ENCODE assay signal across 11 mouse cellular contexts in genomic region chr12:101777613-101778325, GRCm38 (mm10). TPM values are rescaled to one million over a fixed set of nuclear protein-coding genes. Genes with fewer than 3 reads are reported as not detected.
A peak's percentile ranks its signal among the peaks of the same experiment; 100 is the strongest.
DNase-seq lines count a peak whose midpoint lies in the region; ATAC-seq and TF ChIP-seq lines count a peak whose summit lies in the region.
"Had no signal": no experiment of that assay in that cellular context is flagged by ENCODE, and none has a peak within 500 bp of the region (broad histone marks: within the 10 kb centered on the region; RNA-seq: fewer than 3 reads in every experiment).

No protein-coding gene starts in this region.

- no peak overlapping the region for H3K9ac ChIP-seq in hindbrain, embryonic 15.5 days
- H3K9ac ChIP-seq in hindbrain, embryonic 14.5 days: no peak overlapping the region
- H3K9ac ChIP-seq in embryonic facial prominence, embryonic 14.5 days (ENCODE audit: low read depth, low read length): no peak overlapping the region
- H3K9ac ChIP-seq in heart, adult 2 months (ENCODE audit: low read depth, low read length): no peak overlapping the region
- H3K9ac ChIP-seq: neural tube, embryonic 13.5 days had no signal

- no peaks in the 10 kb centered on the region for H3K27me3 ChIP-seq in hindbrain, embryonic 15.5 days
- no peaks in the 10 kb centered on the region for H3K27me3 ChIP-seq in hindbrain, embryonic 14.5 days (ENCODE audit: control insufficient read depth, insufficient read depth, low read length)
- H3K27me3 ChIP-seq in embryonic facial prominence, embryonic 14.5 days (replicated peaks; ENCODE audit: control insufficient read depth, insufficient read depth, low read length): no peaks in the 10 kb centered on the region
- H3K27me3 ChIP-seq in heart, adult 2 months (ENCODE audit: control insufficient read depth, insufficient read depth, low read length): no peaks in the 10 kb centered on the region
- H3K27me3 ChIP-seq in thymus, adult 2 months (ENCODE audit: control insufficient read depth, insufficient read depth, low read length): no peaks in the 10 kb centered on the region
- H3K27me3 ChIP-seq: neural tube, embryonic 13.5 days had no signal

- intact Hi-C loops in heart, adult 2 months (cut with DNase I): no loop called here
- intact Hi-C loops in left cerebral cortex, adult 2 months (cut with DNase I): no loop called here

- no peak for TF ChIP-seq CTCF in heart, adult 2 months (IDR thresholded peaks at IDR 0.05)
- no peak for TF ChIP-seq CTCF in thymus, adult 2 months (IDR thresholded peaks at IDR 0.05; ENCODE audit: borderline replicate concordance, control insufficient read depth, extremely low read depth, insufficient read depth, low read length, poor library complexity)
- TF ChIP-seq CTCF in left cerebral cortex, adult 2 months (IDR thresholded peaks at IDR 0.05): no peak

- no peaks in the 10 kb centered on the region for H3K36me3 ChIP-seq in hindbrain, embryonic 15.5 days
- no peaks in the 10 kb centered on the region for H3K36me3 ChIP-seq in hindbrain, embryonic 14.5 days (replicated peaks; ENCODE audit: control insufficient read depth, insufficient read depth)
- no peaks in the 10 kb centered on the region for H3K36me3 ChIP-seq in embryonic facial prominence, embryonic 14.5 days (ENCODE audit: control insufficient read depth, insufficient read depth, low read length)
- no peaks in the 10 kb centered on the region for H3K36me3 ChIP-seq in heart, adult 2 months (ENCODE audit: control insufficient read depth, insufficient read depth, low read length)
- H3K36me3 ChIP-seq in thymus, adult 2 months (ENCODE audit: control insufficient read depth, insufficient read depth, low read length): no peaks in the 10 kb centered on the region
- H3K36me3 ChIP-seq: neural tube, embryonic 13.5 days had no signal

- no peaks in the 10 kb centered on the region for H3K4me1 ChIP-seq in hindbrain, embryonic 15.5 days (replicated peaks)
- no peaks in the 10 kb centered on the region for H3K4me1 ChIP-seq in hindbrain, embryonic 14.5 days (replicated peaks; ENCODE audit: control insufficient read depth, insufficient read depth, low read length)
- peaks cover 9% of the 10 kb centered on the region; the same call in 1 of the 2 replicates for H3K4me1 ChIP-seq in embryonic facial prominence, embryonic 14.5 days (ENCODE audit: control insufficient read depth, insufficient read depth, low read length)
- peaks cover 9% of the 10 kb centered on the region; the same call in 1 of the 2 replicates for H3K4me1 ChIP-seq in heart, adult 2 months (ENCODE audit: control insufficient read depth, insufficient read depth, low read length)
- H3K4me1 ChIP-seq in thymus, adult 2 months (replicated peaks; ENCODE audit: control insufficient read depth, insufficient read depth, low read length): no peaks in the 10 kb centered on the region
- H3K4me1 ChIP-seq: neural tube, embryonic 13.5 days had no signal

- no peak overlapping the region for H3K27ac ChIP-seq in hindbrain, embryonic 15.5 days (replicated peaks)
- no peak overlapping the region for H3K27ac ChIP-seq in hindbrain, embryonic 14.5 days
- H3K27ac ChIP-seq in embryonic facial prominence, embryonic 14.5 days (replicated peaks; ENCODE audit: low read depth, low read length): 0 out of 2 replicates have a peak overlapping the region, but pooled peaks have one; percentile 18
- H3K27ac ChIP-seq in heart, adult 2 months: peak overlapping the region; percentile 48; the same call in 1 of the 2 replicates
- H3K27ac ChIP-seq in thymus, adult 2 months (ENCODE audit: control insufficient read depth, insufficient read depth, low read length): no peak overlapping the region
- H3K27ac ChIP-seq in left cerebral cortex, adult 2 months: no peak overlapping the region
- H3K27ac ChIP-seq: neural tube, embryonic 13.5 days had no signal

- TF ChIP-seq EP300 in heart, adult 2 months (IDR thresholded peaks at IDR 0.05; ENCODE audit: insufficient read depth, low read depth, low read length): no peak

- no peaks in the 10 kb centered on the region for H3K79me2 ChIP-seq in heart, adult 2 months (replicated peaks; ENCODE audit: control insufficient read depth, insufficient read depth, low read length)

- no peak for TF ChIP-seq POLR2A in heart, adult 2 months (IDR thresholded peaks at IDR 0.05; ENCODE audit: insufficient read depth, low read depth, low read length)
- no peak for TF ChIP-seq POLR2A in thymus, adult 2 months (IDR thresholded peaks at IDR 0.05; ENCODE audit: control insufficient read depth, extremely low read depth, insufficient read depth, low read length, poor library complexity)

- H3K9me3 ChIP-seq in hindbrain, embryonic 15.5 days: no peaks in the 10 kb centered on the region
- H3K9me3 ChIP-seq in hindbrain, embryonic 14.5 days (ENCODE audit: control insufficient read depth, low read length): no peaks in the 10 kb centered on the region
- no peaks in the 10 kb centered on the region for H3K9me3 ChIP-seq in embryonic facial prominence, embryonic 14.5 days (ENCODE audit: control insufficient read depth, low read length)
- H3K9me3 ChIP-seq: neural tube, embryonic 13.5 days had no signal

- no peak overlapping the region for H3K4me2 ChIP-seq in hindbrain, embryonic 15.5 days
- no peak overlapping the region for H3K4me2 ChIP-seq in hindbrain, embryonic 14.5 days (replicated peaks)
- no peak overlapping the region for H3K4me2 ChIP-seq in embryonic facial prominence, embryonic 14.5 days (ENCODE audit: low read depth, low read length)
- H3K4me2 ChIP-seq: neural tube, embryonic 13.5 days had no signal

- WGBS in hindbrain, embryonic 15.5 days: 65% methylated on average over 9 of the region's 9 CpGs
- 76% methylated on average over 9 of the region's 9 CpGs for WGBS in hindbrain, embryonic 14.5 days
- 43% methylated on average over 9 of the region's 9 CpGs for WGBS in embryonic facial prominence, embryonic 14.5 days
- 13% methylated on average over 9 of the region's 9 CpGs for WGBS in heart, adult 2 months
- WGBS in thymus, adult 2 months: 65% methylated on average over 9 of the region's 9 CpGs

- ATAC-seq in hindbrain, embryonic 15.5 days (ENCODE audit: low FRiP score, low read depth): peak; percentile 66; the same call in 1 of the 2 replicates
- ATAC-seq in hindbrain, embryonic 14.5 days (ENCODE audit: low FRiP score): no peak
- peak; percentile 24; the same call in 1 of the 2 replicates for ATAC-seq in embryonic facial prominence, embryonic 14.5 days (ENCODE audit: low read depth)

- H3K4me3 ChIP-seq in hindbrain, embryonic 15.5 days: no peak overlapping the region
- no peak overlapping the region for H3K4me3 ChIP-seq in hindbrain, embryonic 14.5 days (replicated peaks; ENCODE audit: low read length)
- H3K4me3 ChIP-seq in embryonic facial prominence, embryonic 14.5 days (ENCODE audit: low read depth, low read length): no peak overlapping the region
- no peak overlapping the region for H3K4me3 ChIP-seq in heart, adult 2 months
- no peak overlapping the region for H3K4me3 ChIP-seq in thymus, adult 2 months (ENCODE audit: control insufficient read depth, insufficient read depth, low read length)
- H3K4me3 ChIP-seq in left cerebral cortex, adult 2 months: no peak overlapping the region
- H3K4me3 ChIP-seq: neural tube, embryonic 13.5 days had no signal

- no peak for DNase-seq in hindbrain, embryonic 14.5 days (ENCODE audit: low spot score)
- DNase-seq in embryonic facial prominence, embryonic 14.5 days (ENCODE audit: low spot score): peak; percentile 61
- DNase-seq in heart, adult 2 months: peak; percentile 60 to 77
- peak; percentile 46 for DNase-seq in hindlimb bud, embryonic 11.5 days (ENCODE audit: extremely low spot score, low read depth, low spot score)
- DNase-seq in thymus, adult 2 months: no peak
- DNase-seq in left cerebral cortex, adult 2 months (ENCODE audit: extremely low spot score in 1 of 2, low spot score in 2 of 2): no peak
- no peak for DNase-seq in retina, postnatal 1 day
- DNase-seq: right cerebral cortex, postnatal 14 days had no signal

RNA-seq across cellular contexts. Expression of gene Fbln5, which starts 41.1 kb away (rescaled TPM):
- polyA plus RNA-seq in hindbrain, embryonic 15.5 days (2015; fragmentation: Nextera tagmentation; extraction: Ambion mirVana): 15.0 and 17.4 TPM in 2 replicates
- polyA plus RNA-seq in hindbrain, embryonic 14.5 days (2014; fragmentation: Nextera tagmentation; extraction: Ambion mirVana): 15.1 and 15.7 TPM in 2 replicates
- 143 and 156 TPM in 2 replicates for polyA plus RNA-seq in embryonic facial prominence, embryonic 14.5 days (2014; fragmentation: Nextera tagmentation; extraction: Ambion mirVana)
- total RNA-seq in heart, adult 2 months (2021): 10 to 100 TPM; 23.4 to 26.9 TPM
- polyA plus RNA-seq in heart, adult 2 months (2012; rRNA removed): 40.4 and 60.4 TPM in 2 replicates
- 11.1 and 16.3 TPM in 2 replicates for polyA plus RNA-seq in thymus, adult 2 months (2012; rRNA removed)
- total RNA-seq in left cerebral cortex, adult 2 months (2021): 1 to 10 TPM; 4.7 to 6.5 TPM
- total RNA-seq: granulocyte monocyte progenitor cell, adult 5-6 weeks had no signal

RNA-seq across cellular contexts. Expression of gene Tc2n, which starts 59.4 kb away (rescaled TPM):
- 0.40 and 0.59 TPM in 2 replicates for polyA plus RNA-seq in hindbrain, embryonic 15.5 days (2015; fragmentation: Nextera tagmentation; extraction: Ambion mirVana)
- polyA plus RNA-seq in hindbrain, embryonic 14.5 days (2014; fragmentation: Nextera tagmentation; extraction: Ambion mirVana): 0.31 and 0.37 TPM in 2 replicates
- polyA plus RNA-seq in embryonic facial prominence, embryonic 14.5 days (2014; fragmentation: Nextera tagmentation; extraction: Ambion mirVana): 1.0 and 1.3 TPM in 2 replicates
- total RNA-seq in heart, adult 2 months (2021): under 1 TPM; 0.34 to 0.59 TPM
- polyA plus RNA-seq in heart, adult 2 months (2012; rRNA removed): 0.06 and 0.12 TPM in 2 replicates
- polyA plus RNA-seq in thymus, adult 2 months (2012; rRNA removed): 0.05 TPM in 1 of 2 replicates, not detected in the other
- under 1 TPM; 0.19 to 0.23 TPM for total RNA-seq in left cerebral cortex, adult 2 months (2021)
- total RNA-seq: granulocyte monocyte progenitor cell, adult 5-6 weeks had no signal

Comparison
In these comparisons a context has a peak if more than half of its experiments do, and no peak if none do; other contexts are left out.
1. H3K27ac ChIP-seq: peak in embryonic facial prominence, embryonic 14.5 days (single experiment) and heart, adult 2 months (single experiment); none in hindbrain, embryonic 15.5 days (single experiment), hindbrain, embryonic 14.5 days (single experiment), thymus, adult 2 months (single experiment) and left cerebral cortex, adult 2 months (single experiment).
2. DNase-seq: peak in embryonic facial prominence, embryonic 14.5 days (single experiment), heart, adult 2 months (2 of 2) and hindlimb bud, embryonic 11.5 days (single experiment); none in hindbrain, embryonic 14.5 days (single experiment), thymus, adult 2 months (single experiment), left cerebral cortex, adult 2 months (0 of 2) and retina, postnatal 1 day (single experiment).